Comparison of ENCODE assay signal across 8 mouse cellular contexts in genomic region chr13:44734441-44734840, GRCm38 (mm10). TPM values are rescaled to one million over a fixed set of nuclear protein-coding genes. Genes with fewer than 3 reads are reported as not detected.
DNase-seq lines count a peak whose midpoint lies in the region; ATAC-seq and TF ChIP-seq lines count a peak whose summit lies in the region.

No protein-coding gene starts in this region.

- no peak for DNase-seq in lung, postnatal 36 days
- DNase-seq in embryonic facial prominence, embryonic 14.5 days (ENCODE audit: low spot score), result no peak
- DNase-seq in gastrocnemius, postnatal 10 days, result no peak
- no peak for DNase-seq in frontal cortex, postnatal 25 days (ENCODE audit: low spot score in 2 of 2)

- H3K9ac ChIP-seq in lung, embryonic 16.5 days (ENCODE audit: low read length), result peak overlapping the region; percentile 95
- H3K9ac ChIP-seq in embryonic facial prominence, embryonic 14.5 days (ENCODE audit: low read depth, low read length), result no peak overlapping the region
- H3K9ac ChIP-seq in intestine, postnatal 0 days (ENCODE audit: low read depth, low read length), result no peak overlapping the region
- H3K9ac ChIP-seq in neural tube, embryonic 15.5 days (replicated peaks), result 0 out of 2 replicates have a peak overlapping the region, but pooled peaks have one; percentile 87

- no peaks in the 10 kb centered on the region for H3K27me3 ChIP-seq in lung, embryonic 16.5 days (ENCODE audit: control insufficient read depth, insufficient read depth, low read depth, low read length)
- H3K27me3 ChIP-seq in embryonic facial prominence, embryonic 14.5 days (replicated peaks; ENCODE audit: control insufficient read depth, insufficient read depth, low read length), result no peaks in the 10 kb centered on the region
- no peaks in the 10 kb centered on the region for H3K27me3 ChIP-seq in intestine, postnatal 0 days (replicated peaks; ENCODE audit: control insufficient read depth, insufficient read depth, low read length)
- H3K27me3 ChIP-seq in neural tube, embryonic 15.5 days (replicated peaks), result no peaks in the 10 kb centered on the region

- peak; percentile 21; the same call in 1 of the 2 replicates for TF ChIP-seq CTCF in intestine, postnatal 0 days (IDR thresholded peaks at IDR 0.05; ENCODE audit: low read depth)

- H3K36me3 ChIP-seq in lung, embryonic 16.5 days (ENCODE audit: control insufficient read depth, insufficient read depth, low read length), result no peaks in the 10 kb centered on the region
- H3K36me3 ChIP-seq in embryonic facial prominence, embryonic 14.5 days (ENCODE audit: control insufficient read depth, insufficient read depth, low read length), result no peaks in the 10 kb centered on the region
- H3K36me3 ChIP-seq in intestine, postnatal 0 days (ENCODE audit: control insufficient read depth, insufficient read depth), result no peaks in the 10 kb centered on the region
- H3K36me3 ChIP-seq in neural tube, embryonic 15.5 days, result no peaks in the 10 kb centered on the region

- peak overlapping the region; percentile 79 for H3K27ac ChIP-seq in lung, embryonic 16.5 days (ENCODE audit: low read length)
- H3K27ac ChIP-seq in embryonic facial prominence, embryonic 14.5 days (replicated peaks; ENCODE audit: low read depth, low read length), result peak overlapping the region; percentile 88; the same call in 1 of the 2 replicates
- no peak overlapping the region for H3K27ac ChIP-seq in intestine, postnatal 0 days (ENCODE audit: low read depth, low read length)
- 0 out of 2 replicates have a peak overlapping the region, but pooled peaks have one; percentile 28 for H3K27ac ChIP-seq in neural tube, embryonic 15.5 days (replicated peaks)

- WGBS in lung, embryonic 16.5 days, result 59% methylated on average over 5 of the region's 5 CpGs
- 48% methylated on average over 5 of the region's 5 CpGs for WGBS in embryonic facial prominence, embryonic 14.5 days
- 66% methylated on average over 5 of the region's 5 CpGs for WGBS in intestine, postnatal 0 days
- 44% methylated on average over 5 of the region's 5 CpGs for WGBS in neural tube, embryonic 15.5 days

- H3K9me3 ChIP-seq in lung, embryonic 16.5 days (ENCODE audit: control insufficient read depth, low read length), result no peaks in the 10 kb centered on the region
- no peaks in the 10 kb centered on the region for H3K9me3 ChIP-seq in embryonic facial prominence, embryonic 14.5 days (ENCODE audit: control insufficient read depth, low read length)
- no peaks in the 10 kb centered on the region for H3K9me3 ChIP-seq in intestine, postnatal 0 days (ENCODE audit: control insufficient read depth)
- H3K9me3 ChIP-seq in neural tube, embryonic 15.5 days (replicated peaks), result no peaks in the 10 kb centered on the region

- no peak for ATAC-seq in lung, embryonic 16.5 days (ENCODE audit: low read depth)
- ATAC-seq in embryonic facial prominence, embryonic 14.5 days (ENCODE audit: low read depth), result no peak
- no peak for ATAC-seq in intestine, postnatal 0 days
- ATAC-seq in neural tube, embryonic 15.5 days (ENCODE audit: low FRiP score), result no peak
- no peak for ATAC-seq in megakaryocyte-erythroid progenitor cell, adult 5-6 weeks (replicated peaks; ENCODE audit: low FRiP score, low TSS enrichment, poor library complexity, severe bottlenecking)

- peak overlapping the region; percentile 86 for H3K4me3 ChIP-seq in lung, embryonic 16.5 days (ENCODE audit: low read length)
- peak overlapping the region; percentile 85 for H3K4me3 ChIP-seq in embryonic facial prominence, embryonic 14.5 days (ENCODE audit: low read depth, low read length)
- H3K4me3 ChIP-seq in intestine, postnatal 0 days (ENCODE audit: low read depth, low read length), result peak overlapping the region; percentile 71; the same call in 1 of the 2 replicates
- peak overlapping the region; percentile 78 for H3K4me3 ChIP-seq in neural tube, embryonic 15.5 days (replicated peaks)

- H3K4me1 ChIP-seq in lung, embryonic 16.5 days (replicated peaks; ENCODE audit: control insufficient read depth, insufficient read depth, low read length), result peaks cover 23% of the 10 kb centered on the region
- H3K4me1 ChIP-seq in embryonic facial prominence, embryonic 14.5 days (ENCODE audit: control insufficient read depth, insufficient read depth, low read length), result peaks cover 15% of the 10 kb centered on the region
- H3K4me1 ChIP-seq in intestine, postnatal 0 days (replicated peaks; ENCODE audit: control insufficient read depth, insufficient read depth, low read length), result peaks cover 3% of the 10 kb centered on the region; the same call in 1 of the 2 replicates
- H3K4me1 ChIP-seq in neural tube, embryonic 15.5 days, result peaks cover 39% of the 10 kb centered on the region

- peak overlapping the region; percentile 88 for H3K4me2 ChIP-seq in lung, embryonic 16.5 days (ENCODE audit: low read depth, low read length)
- H3K4me2 ChIP-seq in embryonic facial prominence, embryonic 14.5 days (ENCODE audit: low read depth, low read length), result peak overlapping the region; percentile 97
- H3K4me2 ChIP-seq in intestine, postnatal 0 days (replicated peaks; ENCODE audit: low read depth), result peak overlapping the region; percentile 97
- H3K4me2 ChIP-seq in neural tube, embryonic 15.5 days, result peak overlapping the region; percentile 87

RNA-seq across cellular contexts. Expression of gene Jarid2, which starts 5.2 kb away (rescaled TPM):
- polyA plus RNA-seq in lung, embryonic 16.5 days (2015; fragmentation: Nextera tagmentation; extraction: Ambion mirVana), result 25.4 and 27.0 TPM in 2 replicates
- polyA plus RNA-seq in embryonic facial prominence, embryonic 14.5 days (2014; fragmentation: Nextera tagmentation; extraction: Ambion mirVana), result 16.1 and 17.6 TPM in 2 replicates
- 6.6 and 6.8 TPM in 2 replicates for polyA plus RNA-seq in intestine, postnatal 0 days (2015; fragmentation: Nextera tagmentation; extraction: Ambion mirVana)
- 31.1 and 31.7 TPM in 2 replicates for polyA plus RNA-seq in neural tube, embryonic 15.5 days (2015; fragmentation: Nextera tagmentation; extraction: Ambion mirVana)
- 32.7 and 37.0 TPM in 2 replicates for total RNA-seq in megakaryocyte-erythroid progenitor cell, adult 5-6 weeks (2014; fragmentation: Nextera tagmentation)
- 28.1 and 31.7 TPM in 2 replicates for total RNA-seq in megakaryocyte-erythroid progenitor cell, adult 5-6 weeks (2017)
- total RNA-seq in gastrocnemius, postnatal 10 days (2021), result 10 to 100 TPM; 51.7 to 61.3 TPM

Comparison
In these comparisons a context has a peak if more than half of its experiments do, and no peak if none do; other contexts are left out.
1. H3K9ac ChIP-seq: peak in lung, embryonic 16.5 days (single experiment) and neural tube, embryonic 15.5 days (single experiment); none in embryonic facial prominence, embryonic 14.5 days (single experiment) and intestine, postnatal 0 days (single experiment).
2. Peak in every context shown above with its lines, with median percentiles within 50 percentile points of each other: H3K4me2 ChIP-seq and H3K4me3 ChIP-seq.